Mouse (Mus musculus): ENCODE results near the gene Mad1l1.

Mad1l1 gene

DNA sequence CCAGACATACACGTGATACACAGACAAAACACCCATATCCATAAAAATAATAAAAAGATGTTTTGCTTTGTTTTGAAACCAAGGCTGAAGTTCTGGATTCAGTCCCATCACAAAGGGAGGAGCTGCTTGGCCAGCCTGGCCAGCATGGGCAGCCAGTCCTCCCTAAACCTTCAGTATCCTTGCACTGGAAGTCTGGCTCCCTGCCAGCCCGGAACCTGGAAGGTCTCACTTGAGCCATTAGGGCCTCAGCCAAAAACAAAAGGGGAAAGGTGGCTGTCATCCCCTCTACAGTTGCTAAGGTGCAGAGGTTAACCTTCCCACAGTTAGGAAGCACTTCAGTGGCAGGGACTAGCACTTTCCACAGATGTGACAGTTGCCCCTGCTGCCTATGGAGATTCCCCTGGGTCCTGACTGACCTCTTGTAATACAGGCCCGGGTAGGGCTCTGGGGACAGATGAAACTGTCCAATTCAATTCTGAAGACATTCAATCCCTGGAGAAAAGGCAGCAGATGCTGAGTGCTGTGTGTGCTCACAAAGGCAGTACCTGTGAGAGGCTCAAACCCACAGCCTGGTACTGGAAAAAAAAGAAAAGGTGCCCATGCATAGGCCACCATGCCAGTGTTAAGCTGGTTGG is 100.2 kb downstream of the Mad1l1 start:
- in situ Hi-C loops (cut with MseI, MboI): no loop called here

DNA sequence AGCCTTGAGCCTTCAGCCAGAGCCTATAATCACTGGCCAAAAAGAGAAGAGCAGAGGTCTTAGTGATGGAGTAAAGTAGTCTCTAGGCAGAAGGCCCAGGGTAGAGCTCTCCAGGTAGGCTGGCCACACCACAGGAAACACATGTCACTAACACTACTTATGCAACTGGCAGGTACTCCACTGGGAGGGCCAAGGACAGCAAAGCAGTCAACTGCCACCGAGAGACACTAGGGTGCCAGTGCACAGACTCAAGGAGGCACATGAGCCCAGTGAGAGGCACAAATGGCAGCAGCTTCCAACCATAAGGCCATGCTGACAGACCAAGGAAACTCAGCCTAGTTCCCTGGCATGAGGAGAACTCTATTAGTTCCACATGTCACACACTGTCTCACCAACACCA is 102.1 kb downstream of the Mad1l1 start:
- in situ Hi-C loops (cut with MseI, MboI): no loop called here

DNA sequence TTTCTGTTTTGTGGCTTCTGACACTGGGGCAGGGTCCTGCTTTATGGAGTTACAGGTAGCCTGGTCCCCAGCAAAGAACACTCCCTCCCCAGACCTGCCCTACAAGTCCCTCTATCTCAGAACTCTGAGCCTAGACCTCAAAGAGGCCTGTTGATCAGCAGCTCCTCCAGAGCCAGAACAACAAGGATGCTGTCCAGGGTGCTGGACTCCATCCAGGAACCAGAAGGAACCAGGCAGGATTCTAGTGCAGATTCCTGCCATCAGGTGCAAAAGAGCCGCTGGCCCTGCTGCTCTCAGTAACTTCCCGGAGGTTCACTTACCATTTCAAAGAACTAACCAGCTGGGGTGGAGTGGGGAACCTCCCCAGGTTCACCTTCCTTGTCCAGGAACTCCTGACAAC is 103.5 kb downstream of the Mad1l1 start:
- in situ Hi-C loops (cut with MseI, MboI): no loop called here

DNA sequence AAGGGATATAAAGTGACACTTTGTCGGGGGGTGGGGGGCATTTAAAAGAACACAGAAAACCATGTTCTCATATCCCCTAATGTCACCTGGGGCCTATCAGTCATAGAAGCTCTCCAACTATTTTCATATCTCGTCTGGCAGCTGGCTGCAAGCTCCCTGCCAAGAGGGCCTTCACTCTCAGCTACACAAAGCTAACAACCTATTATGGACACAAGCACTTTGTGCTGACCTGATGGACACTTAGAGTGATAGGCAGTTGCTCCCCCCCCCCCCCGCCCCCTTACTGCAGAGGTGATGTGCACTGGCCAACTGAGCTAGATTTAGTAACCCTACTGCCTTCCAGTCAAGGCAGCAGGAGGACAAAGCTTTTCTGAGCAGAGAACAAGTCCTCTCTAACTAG is 104.3 kb downstream of the Mad1l1 start:
- in situ Hi-C loops (cut with MseI, MboI): no loop called here

DNA sequence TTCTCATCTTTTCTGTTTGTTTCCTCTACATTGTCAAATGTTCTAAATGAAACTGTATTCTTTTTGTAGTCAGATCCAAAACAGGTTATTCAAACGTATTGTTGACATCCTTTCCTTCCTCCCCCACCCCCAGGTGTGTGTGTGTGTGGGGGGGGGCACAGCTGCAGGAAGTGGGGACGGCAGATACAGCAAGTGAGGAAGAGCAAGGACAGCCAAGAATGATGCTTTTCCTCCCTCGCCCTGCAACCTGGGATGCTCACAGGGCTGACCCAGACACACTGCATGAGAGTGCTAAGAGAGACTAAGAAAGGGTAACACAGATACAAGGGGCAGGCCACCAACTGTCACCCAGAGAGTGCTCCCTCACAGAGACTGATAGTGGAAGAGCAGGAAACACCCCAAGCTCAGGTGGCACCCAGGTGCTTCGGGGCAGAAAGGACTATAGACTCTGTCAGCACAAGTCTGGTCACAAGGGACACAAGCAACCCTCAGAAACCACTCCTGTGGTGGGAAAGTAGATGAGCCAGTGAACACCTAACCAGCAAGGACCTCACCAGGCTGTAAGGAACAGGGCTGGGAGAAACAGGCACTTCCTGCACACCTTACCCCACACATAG is 105.8 kb downstream of the Mad1l1 start:
- in situ Hi-C loops (cut with MseI, MboI): no loop called here

DNA sequence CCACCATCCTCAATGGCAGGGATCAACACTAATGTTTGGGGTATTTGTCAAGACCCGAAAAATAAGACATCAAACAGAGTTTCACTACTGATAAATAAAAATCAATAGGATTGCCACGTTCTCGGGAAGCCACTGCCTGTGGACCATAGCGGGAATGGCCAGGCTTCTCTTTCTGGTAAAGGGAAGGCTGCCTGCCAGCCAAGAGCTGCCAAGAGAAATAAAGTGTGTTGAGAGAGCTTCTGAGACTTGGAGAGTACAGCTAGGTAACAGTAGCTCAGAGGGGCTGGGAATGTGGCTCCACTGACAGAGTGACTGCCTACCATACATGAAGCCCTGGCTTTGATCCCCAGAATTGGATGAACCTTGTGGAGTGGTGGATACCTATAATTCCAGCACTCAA is 108.4 kb downstream of the Mad1l1 start:
- in situ Hi-C loops (cut with MseI, MboI): no loop called here

DNA sequence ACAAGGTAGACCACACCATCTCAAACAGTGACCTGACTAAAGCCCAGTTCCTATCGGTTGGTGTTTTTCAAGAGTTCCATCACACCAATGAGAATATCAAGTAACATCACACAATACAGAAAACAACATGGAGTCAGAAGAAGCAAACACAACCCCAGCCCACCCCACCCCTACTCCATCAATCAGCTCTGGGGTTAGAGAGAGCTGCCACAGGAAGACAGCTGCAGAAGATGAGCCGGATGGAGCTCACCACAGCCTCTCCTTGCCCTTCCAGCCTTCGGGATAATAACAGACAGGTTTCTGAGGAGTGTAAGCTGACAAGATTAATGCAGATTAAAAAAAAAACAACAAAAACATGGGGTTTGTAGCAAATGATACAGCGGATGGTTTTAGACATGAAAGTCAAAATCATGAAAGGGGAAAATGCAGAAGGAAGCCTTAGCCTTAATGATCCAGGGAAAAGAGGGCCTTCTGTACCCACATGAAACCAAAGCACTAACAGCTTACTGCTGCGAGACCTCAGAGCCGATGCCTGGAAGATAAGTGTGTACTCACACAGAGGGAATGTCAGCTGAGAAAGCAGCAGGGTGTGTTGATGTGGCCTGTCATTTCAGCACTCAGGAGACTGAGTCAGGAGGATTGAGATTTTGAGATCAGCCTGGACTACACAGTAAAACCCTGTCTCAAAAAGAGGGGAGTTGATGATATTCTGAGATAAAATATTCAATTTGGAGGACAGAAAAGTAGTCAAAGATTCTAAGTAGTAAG is 110.8 kb downstream of the Mad1l1 start:
- in situ Hi-C loops (cut with MseI, MboI): no loop called here

DNA sequence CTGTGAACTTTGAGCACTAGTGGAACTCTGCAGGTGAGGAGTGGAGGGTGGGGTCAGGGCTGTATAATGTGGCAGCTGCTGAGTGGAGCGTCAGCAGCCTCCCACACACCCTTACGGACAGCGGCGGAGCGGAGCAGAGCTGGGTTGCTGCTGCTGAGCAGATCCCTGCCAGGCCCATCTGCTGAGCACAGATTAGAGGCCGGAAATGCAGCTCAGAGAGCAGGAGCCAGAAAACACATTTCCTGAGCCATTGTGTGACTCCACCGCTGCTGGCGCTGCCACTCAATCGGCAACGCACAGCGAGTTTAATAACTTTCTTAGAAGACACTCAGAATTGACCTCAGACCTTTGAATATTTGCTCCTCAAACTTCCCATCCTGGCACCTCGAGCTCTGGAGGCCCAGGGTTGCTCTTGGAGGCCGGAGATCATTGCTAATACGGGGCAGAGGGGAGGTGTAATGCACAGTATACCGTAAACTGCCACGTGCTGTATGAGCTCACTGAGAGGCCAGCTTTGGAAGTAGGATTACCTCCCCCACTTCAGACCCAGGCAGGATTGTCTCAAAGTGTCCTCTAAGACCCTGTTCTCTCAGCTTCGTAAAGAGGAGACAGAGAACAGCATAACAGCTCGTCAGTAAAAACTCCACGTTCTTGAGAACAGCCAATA is 112.5 kb downstream of the Mad1l1 start:
- in situ Hi-C loops (cut with MseI, MboI): no loop called here

DNA sequence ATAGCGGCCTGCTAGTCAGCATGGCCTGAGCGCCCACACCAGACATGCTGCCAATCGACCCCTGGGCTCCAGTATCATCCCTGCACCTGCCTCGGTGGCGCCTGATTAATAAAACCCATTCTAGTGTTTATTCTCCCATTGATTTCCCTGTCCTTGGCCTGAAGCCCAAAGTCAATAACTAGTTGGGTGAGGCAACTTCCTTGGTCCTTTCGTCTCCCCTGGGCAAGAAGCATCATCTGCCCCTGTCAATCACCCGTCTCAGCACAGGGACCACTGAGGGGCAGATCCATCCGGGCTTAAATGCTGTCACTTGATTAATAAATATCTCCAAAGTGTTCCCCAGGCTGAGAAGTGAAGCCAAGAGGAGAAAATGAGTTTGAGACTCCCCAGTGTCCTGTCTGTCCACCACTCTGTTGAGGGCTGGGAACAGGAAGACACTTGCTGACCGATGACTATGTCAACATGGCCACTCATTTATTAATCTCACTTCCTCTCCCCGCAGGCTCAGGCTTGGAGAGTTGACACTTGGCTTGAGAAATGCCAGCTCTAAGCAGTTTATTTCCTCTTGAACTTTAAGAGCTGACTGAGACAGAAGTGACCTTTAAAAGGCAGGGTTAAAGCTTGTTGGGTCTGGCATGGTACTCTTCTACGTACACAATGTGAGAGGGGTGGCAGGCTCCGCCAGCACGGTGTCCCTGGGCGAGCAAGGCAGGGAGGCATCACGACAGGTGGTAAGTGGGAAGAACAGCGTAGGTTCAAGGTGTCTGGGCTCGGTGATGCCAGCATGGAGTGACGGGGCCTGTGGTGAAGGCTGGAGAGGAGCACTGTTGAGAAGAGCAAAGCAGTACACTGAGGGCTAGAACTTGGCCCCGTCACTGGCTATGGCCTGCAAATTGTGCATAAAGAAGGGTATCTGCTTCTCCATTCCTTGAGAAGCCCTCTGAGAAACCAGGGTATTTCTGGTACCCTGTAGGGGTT is 114.3 kb downstream of the Mad1l1 start:
- in situ Hi-C loops (cut with MseI, MboI): no loop called here

DNA sequence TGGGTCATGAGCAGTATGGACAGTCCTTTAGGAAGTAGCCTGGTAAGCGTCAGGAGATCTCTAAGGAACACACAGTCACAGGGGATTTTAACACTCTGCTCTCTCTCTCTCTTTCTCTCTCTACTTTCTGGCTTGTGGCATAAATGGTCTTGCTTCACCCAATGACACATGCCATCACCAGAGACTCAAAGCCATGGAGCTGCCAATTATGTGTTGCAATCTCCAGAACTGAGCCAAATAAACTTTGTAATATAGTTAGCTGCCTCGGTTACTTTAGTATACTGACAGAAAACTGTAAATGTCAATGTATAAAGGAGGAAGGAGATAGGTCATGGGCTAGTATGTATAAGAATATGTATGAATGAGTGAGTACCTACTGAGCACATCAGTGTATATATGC is 115.4 kb downstream of the Mad1l1 start:
- in situ Hi-C loops (cut with MseI, MboI): no loop called here

DNA sequence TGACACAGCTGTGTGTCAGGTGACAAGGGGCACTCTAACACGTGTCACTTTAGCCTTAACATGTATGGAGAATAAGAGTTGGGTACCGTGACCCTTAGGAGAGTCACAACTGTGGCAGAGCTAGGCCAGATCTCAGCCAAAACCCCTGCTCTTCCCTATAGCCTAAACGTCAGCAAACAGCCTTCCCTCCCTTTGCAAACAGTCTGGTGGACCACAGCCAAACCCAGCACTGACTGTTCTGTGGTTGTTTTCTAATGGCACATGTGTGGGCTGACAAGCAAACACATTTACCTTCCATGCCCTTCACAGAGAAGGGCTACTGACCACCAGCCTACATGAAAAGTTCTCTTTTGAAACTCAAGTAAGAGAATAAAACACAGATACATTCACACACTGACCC is 116.9 kb downstream of the Mad1l1 start:
- in situ Hi-C loops (cut with MseI, MboI): no loop called here

DNA sequence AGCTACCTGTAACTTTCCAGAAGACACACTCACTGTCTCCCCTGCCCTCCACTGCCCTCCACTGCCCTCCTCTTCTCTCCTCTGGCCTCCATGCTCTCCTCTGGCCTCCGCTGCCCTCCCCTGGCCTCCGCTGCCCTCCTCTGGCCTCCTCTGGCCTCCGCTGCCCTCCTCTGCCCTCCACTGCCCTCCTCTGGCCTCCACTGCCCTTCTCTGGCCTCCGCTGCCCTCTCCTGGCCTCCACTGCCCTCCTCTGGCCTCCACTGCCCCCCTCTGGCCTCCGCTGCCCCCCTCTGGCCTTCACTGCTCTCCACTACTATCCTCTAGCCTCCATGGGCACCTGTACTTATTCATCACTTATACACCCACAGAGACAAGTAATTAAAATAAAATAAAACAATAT is 117.3 kb downstream of the Mad1l1 start:
- in situ Hi-C loops (cut with MseI, MboI): no loop called here

DNA sequence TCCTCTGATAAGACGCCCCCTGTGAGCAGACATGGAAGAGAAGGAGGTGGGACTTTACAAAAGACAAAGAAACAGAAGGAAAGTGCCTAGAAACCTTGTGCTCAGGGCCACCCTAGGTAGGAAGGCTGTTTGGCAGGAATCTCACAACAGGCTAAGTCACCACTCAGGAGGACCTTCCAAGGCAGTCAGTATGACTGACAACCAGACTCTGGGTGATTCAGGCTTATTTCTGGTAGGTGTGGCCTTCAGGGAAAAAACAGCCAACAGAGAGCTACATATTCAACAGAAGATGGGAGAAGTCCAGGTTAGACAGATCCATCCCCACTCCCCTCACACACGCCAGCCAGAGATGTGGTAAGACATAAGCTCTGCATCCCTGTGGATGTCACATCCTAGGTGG is 118.9 kb downstream of the Mad1l1 start:
- in situ Hi-C loops (cut with MseI, MboI): no loop called here

DNA sequence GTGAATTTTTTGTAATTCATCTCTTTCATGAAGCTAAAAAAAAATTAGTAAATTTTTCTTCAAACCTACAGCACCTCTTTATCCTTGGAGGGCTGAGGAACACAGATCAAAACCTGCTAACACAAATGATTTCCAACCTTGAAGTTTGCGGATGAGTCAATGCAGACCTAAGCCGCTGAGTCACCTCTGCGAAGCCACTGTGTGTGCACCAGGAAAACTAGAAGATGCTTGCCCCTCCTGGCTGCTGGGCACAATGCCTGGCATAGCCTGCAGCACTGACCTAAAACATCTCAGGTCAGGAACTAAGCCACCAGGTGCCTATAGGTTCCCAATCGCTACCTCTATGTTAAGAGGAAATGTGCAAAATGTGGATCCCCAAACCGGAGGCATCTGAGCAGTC is 119.8 kb downstream of the Mad1l1 start:
- in situ Hi-C loops (cut with MseI, MboI): no loop called here

DNA sequence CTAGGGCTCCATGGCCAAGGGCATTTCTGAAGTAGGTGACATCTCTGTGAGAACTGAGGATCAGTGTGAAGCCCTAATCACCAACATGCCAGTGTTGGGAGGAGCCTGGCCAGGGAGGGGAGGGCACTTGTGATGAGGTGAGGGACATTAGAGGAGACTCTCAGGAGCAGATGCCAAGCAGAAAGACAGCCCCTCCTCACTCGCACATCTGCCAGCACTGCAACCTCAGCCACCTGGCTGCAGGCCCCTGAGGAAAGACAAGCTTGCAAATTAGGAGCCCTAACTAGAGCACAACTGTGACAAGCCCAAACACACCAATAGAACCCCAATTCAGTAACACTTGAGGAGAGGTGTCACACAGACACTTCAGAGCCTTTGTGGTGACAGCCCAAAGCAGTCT is 120.2 kb downstream of the Mad1l1 start:
- in situ Hi-C loops (cut with MseI, MboI): no loop called here

DNA sequence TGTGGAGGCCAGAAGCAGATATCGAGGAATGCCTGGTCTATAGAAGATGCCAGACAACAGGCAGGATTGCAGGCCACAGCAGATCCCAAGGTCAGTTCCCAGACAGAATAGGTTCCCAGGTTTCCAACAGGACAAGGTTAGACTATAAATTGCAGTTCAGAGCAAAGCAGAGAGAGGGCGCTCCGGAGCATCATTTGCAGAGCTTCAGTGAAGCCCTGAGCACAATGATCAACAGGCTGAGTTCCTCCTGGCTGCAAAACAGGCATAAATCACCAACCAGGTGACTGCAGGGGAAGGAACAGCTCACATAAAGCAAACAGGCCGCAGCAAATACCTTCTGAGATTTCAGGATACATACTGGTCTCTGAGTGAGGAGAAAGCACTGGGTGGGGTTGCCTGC is 123.6 kb downstream of the Mad1l1 start:
- in situ Hi-C loops (cut with MseI, MboI): no loop called here

DNA sequence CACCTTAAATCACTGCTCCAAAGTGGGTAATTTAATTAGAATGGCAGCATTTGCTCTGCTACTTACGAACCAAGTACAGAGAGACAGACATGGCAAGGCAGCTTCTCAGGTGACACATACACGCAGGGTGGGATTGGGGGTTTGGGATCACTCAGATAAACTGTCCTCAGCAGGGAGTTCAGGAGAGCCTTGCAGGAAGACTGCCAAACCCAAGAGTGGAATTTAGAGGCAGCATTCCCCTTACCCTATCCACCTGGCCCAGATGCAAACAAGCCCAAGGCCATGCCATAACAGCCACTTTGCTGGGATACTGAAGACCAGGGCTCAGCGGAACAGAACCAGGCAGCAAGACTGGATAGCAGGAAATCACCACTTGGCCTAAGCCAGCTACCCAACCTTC is 124.9 kb downstream of the Mad1l1 start:
- in situ Hi-C loops (cut with MseI, MboI): no loop called here

DNA sequence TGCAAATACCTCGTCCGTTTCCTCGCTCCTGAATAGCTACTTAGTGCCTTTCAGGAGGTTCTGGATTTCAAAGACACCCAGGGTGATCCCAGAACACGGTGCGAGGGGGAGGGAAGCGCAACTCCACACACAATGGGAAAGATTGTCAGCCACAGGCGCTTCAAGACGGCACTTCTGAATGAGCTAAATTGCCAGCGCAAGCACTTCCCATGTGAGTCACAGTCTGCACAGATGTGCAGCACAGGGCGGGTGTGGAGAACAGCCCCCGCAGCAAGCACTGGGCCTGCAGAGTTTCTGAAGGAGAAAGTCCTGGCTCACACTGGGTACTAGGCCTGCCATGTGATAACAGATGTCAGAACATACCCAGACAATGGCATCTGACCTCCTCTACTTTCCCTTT is 127.2 kb downstream of the Mad1l1 start:
- in situ Hi-C loops (cut with MseI, MboI): no loop called here

DNA sequence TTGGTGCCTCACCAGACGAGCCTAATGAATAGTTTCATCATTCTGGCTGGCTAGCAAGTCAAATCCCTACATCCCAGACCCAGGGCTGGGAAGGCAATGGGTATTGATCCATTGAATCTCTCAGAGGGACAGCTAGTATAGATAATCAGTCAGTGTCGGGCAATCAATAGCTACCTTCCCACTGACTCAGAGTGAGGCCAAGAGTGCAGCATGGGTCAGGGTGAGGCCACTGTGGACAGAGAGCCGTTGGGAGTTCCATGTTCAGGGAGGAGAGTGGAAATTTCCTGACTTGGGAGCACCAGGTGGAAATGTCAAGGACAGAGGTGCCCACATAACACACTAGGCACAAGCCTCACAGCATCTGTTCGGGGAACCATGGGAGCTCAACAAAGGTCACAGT is 129.8 kb downstream of the Mad1l1 start:
- in situ Hi-C loops (cut with MseI, MboI): no loop called here

DNA sequence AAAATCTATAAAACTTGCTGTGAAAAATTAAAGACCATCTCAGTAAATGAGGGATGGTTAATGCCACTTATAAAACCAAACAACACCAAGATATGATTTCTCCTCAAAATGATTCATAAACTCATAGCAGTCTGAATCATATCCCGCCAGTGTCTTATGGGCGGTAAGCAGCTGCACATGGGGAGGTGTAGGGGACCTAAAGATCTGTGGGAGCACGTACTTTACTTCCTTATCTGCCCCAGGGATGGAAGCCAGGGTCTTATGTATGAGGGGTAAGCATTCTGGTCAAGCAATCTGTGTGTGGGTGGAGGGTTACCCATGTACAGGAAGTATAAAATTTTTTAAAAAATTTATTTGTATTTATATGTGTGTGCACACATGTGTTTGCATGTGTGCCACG is 135.0 kb downstream of the Mad1l1 start:
- in situ Hi-C loops (cut with MseI, MboI): no loop called here

DNA sequence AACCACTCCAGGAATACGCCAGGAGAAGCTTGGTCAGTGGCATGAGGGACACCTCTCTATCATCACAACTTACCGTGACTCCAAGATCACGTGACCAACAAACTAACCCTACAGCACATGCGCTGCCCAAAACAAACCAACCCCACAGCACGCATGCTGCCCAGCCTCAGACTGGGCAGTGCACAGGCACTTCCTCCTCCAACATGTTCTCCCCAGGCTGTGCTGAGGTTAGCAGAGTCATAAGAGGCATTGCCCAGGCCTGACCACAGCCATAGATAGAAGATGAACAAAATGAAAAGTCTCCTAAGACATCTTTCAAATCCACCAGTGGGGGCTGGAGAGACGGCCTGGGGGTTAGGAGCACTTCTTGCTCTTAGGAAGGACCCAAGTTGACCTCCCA is 135.6 kb downstream of the Mad1l1 start:
- in situ Hi-C loops (cut with MseI, MboI): no loop called here

DNA sequence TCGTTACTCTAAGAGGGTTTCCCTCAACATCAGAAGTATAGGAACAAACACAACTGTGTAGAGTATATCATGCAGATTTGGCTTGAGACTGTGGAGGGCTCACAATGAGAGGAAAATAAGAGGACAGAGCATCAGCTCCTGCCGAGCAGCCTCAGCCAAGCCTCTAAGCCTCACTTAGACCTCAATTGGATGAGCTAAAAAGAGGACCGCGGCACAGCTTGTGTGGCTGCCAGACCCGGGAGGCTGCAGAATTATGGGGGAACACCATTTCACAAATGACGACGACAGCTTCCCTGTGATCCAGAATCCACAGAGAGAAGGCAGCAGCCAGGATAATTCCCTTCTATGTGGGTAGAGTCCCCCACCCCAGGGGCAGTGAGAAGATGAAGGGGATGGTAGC is 138.0 kb downstream of the Mad1l1 start:
- in situ Hi-C loops (cut with MseI, MboI): no loop called here
